Mouse (Mus musculus) ES-CJ7 (cell line): Measurements from ENCODE around the gene Il1rapl1.

Source experiments
- DNase-seq: peaks from one replicate; pipeline ENCODE4 v3.0.0; 2011; ENCODE audit warnings: low read depth, low spot score

Gene Il1rapl1

DNA sequence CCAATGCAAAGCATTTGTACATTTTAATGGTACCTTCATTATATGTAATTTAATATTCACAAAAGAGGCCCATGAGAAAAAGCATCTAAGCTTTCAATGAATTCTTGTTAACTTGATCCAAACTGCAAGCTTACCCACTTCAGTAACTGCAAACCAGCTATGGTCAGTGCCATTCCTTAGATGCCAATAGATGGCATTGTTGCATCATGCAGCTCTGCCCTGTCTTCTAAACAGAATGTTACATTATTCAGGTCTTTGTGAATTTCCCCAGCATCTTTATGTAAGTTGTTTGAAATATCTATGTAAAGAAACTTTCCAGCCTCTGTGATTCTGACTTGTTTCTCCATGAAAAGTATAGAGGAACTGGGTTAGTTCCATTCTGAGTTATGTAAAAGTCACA, 514.5 kb downstream of the Il1rapl1 start:
- peak; percentile 1 for DNase-seq

DNA sequence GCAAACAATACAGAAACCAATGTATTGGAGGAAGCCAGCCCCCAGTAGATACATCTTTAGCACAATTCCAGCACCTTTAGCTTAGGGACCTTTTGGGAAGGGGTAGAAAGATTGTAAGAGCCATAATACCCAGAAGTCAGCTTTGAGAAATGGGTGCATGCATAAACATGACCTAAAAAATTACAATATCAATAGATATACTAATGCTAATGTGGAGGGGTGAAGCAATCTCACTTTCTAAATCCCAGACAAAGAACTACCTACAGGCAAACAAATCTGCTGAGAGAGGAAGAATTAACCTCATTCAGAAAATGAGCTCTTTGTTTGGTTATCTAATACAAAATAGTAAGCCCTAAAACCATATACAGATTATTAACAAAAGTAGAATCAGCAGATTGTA, 607.4 kb downstream of the Il1rapl1 start:
- DNase-seq, result no peak

DNA sequence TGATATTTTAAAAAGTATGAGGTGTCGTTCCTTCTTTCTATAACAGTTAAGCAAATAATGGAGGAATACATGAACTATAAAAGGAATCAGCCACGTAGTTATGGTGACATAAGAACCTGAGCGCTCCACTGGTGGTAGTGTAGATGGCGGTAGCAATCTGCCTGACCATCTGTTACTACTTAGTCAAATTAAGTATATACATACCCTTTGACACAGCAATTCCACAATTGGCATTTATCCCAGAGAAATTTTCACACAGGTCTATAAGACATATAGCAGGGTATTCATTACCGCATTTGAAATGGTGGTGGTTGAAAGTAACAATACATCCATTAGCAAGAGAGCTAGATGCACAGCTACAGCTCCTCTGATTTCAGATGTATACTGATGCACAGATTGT, 612.8 kb downstream of the Il1rapl1 start:
- no peak for DNase-seq

DNA sequence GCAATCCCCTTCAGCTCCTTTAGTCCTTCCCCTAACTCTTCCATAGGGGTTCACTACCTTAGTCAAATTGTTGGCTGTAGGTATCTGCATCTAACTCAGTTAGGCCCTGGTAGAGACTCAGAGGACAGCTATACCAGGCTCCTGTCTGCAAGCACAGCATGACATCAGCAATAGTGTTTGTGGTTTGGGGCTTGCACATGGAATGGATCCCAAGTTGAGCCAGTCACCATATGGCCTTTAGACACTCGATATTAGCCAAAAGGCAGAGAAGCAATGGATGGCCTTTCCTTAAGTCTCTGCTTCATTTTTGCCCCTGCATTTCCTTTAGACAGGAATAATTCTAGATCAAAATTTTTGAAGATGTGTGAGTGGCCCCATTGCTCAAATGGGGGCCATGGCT, 632.0 kb downstream of the Il1rapl1 start:
- DNase-seq, result no peak

DNA sequence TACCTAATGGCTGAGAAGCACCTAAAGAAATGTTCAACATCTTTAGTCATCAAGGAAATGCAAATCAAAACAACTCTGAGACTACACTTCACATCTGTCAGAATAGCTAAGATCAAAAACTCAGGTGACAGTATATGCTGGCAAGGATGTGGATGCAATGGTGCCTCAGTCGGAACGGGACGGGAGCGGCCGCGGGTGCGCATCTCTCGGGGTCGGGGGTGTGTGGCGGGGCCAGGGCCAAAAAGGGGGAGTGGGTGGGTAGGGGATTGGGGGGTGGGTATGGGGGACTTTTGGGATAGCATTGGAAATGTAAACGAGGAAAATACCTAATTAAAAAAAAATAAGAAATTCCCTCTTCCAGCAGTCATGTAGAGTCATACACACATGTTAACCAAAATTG, 877.3 kb downstream of the Il1rapl1 start:
- DNase-seq, result peak; percentile 50

DNA sequence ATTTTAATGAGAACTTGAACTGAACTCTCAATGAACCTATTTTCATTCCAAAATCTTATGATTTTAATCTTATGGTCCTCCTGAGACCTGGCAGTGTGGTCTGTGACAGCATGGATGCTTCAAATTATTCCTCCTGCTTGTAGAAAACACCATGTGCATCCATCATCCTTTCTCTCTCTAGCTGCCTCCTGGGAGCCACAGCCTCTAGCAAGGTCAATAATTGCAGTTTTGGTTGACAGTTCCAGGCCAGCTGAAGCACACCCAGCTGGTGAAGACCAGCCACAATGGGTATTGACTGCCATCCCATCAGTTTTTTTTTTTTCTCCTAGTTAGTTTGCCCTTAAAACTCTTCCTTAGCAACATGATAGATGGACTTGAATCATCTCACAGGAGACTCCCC, 890.2 kb downstream of the Il1rapl1 start:
- DNase-seq, result no peak

DNA sequence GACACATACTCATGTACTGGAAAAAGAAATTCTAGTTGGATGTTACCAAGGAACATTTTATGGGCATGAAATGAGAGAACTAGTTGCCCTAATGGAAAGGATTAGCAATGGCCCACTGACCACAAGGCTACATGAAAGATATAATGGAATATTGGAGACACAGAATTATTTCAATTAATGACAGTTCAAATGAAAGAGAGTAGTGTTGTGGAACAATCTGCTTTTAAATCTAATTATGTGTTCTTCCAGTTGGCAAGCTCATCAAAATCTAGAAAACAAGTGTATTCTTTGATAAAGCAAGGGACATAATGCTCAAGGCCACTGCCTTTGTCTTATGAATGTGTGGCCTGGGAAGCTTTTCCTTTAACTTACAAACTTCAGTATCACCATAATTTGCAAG, 1113.1 kb downstream of the Il1rapl1 start:
- no peak for DNase-seq

DNA sequence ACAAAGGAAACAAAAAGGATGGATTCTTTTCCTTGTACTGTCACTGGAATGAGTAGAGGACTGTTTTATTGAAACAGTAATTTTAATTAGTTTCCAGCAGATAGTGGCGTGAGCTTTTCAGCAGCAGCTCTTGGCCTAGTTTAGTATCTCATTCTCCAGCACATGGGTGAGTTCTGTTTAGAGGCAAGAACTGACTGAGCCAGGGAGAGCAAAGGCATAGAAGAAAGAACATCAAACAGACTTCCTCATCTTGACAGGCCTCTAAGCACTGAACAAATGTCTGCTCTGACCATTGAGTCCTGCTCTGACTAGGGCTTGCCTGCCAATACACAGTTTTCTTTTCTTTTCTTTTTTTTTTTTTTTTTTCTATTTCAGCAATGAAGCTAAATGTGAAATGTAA, 1160.3 kb downstream of the Il1rapl1 start:
- DNase-seq, result no peak

DNA sequence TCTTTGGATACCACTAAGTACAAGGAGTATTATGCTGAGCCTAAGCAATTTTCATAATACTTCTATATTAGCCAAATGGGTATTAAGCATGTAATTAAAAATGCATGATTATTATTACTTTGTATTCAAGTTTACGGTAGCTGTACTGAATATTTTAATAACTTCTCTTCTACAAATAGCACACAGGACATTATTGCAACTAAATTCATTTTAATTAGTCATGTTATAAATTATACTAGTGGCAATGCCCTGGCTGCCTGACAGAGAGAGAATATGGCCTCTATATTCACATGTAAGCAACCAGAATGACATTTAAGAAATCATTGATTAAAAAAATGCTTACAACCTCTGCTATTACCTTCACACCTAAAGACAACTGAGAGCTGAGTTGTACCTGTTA, 1160.8 kb downstream of the Il1rapl1 start:
- DNase-seq, result no peak

DNA sequence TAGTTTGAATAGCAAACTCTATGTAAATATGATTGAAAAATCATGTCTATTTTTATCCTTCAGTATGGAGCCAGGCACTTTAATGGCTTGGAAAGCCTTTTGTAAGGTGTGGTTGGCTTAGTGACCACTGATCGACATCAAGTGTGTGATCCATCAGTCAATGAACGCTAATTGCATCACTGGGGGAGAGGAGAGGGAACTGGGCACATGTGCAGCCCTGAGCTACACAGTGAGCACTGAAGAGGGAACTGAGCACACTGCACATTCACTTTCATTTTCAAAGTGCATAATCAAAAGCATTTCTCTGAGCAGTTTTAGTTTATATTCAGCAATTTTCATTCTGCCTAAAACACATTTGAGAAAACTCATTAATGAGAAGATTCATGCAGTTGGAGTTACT, 1164.5 kb downstream of the Il1rapl1 start:
- DNase-seq, result no peak

DNA sequence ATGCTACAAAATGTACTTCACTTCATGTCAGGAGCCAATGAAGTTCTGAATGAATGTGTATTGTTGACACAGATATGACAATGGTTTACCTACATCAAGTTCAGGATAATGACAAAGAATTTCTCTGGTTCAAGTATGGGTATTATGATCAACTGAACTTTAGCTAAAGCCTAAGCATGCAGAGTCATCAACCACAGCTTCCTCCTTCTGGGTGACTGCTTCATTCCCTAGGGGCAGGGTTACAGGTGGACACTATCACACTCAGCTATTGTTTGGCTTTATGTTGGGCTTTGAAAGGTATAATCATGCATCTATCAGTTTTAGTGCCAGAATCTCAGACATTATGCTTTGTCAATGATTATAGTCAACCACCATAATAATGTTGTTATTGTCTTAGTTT, 1166.3 kb downstream of the Il1rapl1 start:
- DNase-seq, result no peak

DNA sequence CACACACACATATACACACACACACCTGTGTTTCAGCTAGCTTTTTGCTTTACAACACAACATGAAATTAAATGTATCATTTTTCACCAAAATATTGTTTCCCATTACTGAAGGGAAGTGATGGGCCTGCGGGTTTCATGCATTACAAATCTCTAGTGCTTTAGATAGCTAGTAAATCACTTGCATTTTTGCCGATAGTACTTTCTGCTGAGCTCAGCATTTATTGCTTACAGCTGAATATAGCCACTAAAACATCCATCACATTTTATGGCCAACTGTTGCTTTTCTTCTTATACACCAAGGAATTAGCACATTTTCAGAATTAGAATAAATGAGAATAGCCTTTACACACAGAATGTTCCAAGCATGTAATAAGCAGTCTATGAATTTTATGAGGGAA, 1260.6 kb downstream of the Il1rapl1 start:
- no peak for DNase-seq

DNA sequence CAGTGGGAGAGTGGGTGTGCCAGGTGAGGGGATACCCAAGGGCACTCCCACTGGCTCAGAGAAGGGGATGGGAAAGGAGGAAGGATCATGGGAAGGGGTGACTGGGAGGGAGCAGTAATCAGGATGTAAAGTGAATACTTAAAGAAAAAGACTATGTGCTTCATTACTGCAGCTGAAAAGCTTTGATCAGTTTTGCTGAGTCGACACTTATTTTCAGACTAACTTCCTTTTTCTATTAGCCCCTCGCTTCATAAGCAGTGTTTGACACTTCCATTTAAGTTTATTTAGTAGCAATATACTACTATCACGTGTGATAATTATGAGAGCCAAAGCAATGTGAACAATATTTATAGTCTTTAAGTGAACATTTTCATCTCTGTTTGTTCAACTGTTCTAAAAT, 1307.2 kb downstream of the Il1rapl1 start:
- no peak for DNase-seq

DNA sequence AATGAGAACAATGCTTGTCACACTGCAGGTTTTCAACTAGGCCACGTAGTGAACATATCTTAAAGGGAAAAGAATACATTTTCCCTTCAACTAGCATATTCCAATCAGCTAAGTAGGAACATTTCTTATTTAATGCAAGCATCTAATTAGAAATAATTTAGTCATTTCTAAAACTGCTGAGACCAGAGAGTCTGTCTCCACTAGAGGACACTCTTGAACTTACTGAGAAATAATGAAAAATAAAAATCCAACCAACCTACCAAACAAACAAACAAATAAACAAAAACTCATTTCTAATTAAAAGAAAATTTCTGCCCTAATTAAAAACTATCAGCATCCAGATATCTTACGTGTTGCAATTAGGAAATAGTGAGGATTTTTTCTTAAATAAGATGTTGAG, 1312.7 kb downstream of the Il1rapl1 start:
- no peak for DNase-seq

DNA sequence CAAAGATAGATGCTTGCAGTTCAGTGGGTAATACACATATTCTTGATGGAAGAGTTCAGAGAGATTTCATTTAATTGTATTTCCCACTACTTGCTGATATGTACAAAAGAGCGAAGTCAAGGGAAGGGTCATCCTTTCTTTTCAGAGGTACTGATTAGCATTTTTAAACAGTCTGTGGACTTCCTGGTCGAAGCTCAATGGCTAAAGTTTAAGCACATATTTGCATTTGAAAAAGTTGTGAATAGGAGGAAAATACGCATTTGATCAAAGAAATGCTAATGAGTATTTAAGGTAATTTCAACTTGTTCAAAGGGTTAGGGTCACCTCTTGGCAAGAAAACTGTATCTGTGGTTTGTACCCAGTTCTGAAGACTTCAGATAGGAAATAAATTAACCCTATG, 1386.6 kb downstream of the Il1rapl1 start:
- peak; percentile 59 for DNase-seq
